Mouse (Mus musculus) limb, embryonic 14.5 days (tissue): ENCODE measurements around the gene Clec4d. TPM values are rescaled to one million over a fixed set of nuclear protein-coding genes. Genes with fewer than 3 reads are reported as not detected.

Experiments used
- ATAC-seq: fragments of 200-750 bp; cut with Nextera tagmentation; 2 replicates; pipeline ENCODE4 v1.8.0; 2017; ENCODE audit warnings: low read depth, moderate number of reproducible peaks, moderate TSS enrichment; ENCODE audit not compliant: low FRiP score
- DNase-seq: peaks from one replicate; pipeline ENCODE4 v3.0.0-alpha.2; 2015; ENCODE audit warnings: low spot score
- H3K27ac ChIP-seq: fragments of 300-500 bp; sonication (generic); replicated peaks from 2 replicates; pipeline ENCODE4 v1.5.1; 2014; ENCODE audit warnings: low read depth, mild to moderate bottlenecking, low read length, moderate library complexity, mixed read lengths
- H3K27me3 ChIP-seq: fragments of 300-500 bp; sonication (generic); 2 replicates; pipeline ENCODE4 v1.6.1; 2014; ENCODE audit warnings: low read length, mixed read lengths; ENCODE audit not compliant: control insufficient read depth, insufficient read depth
- H3K36me3 ChIP-seq: fragments of 300-500 bp; sonication (generic); 2 replicates; pipeline ENCODE4 v1.6.1; 2014; ENCODE audit warnings: mild to moderate bottlenecking, low read length, moderate library complexity, mixed read lengths; ENCODE audit not compliant: control insufficient read depth, insufficient read depth
- H3K4me1 ChIP-seq: fragments of 300-500 bp; sonication (generic); 2 replicates; pipeline ENCODE4 v1.6.1; 2014; ENCODE audit warnings: antibody characterized with exemption, low read length, mixed read lengths; ENCODE audit not compliant: control insufficient read depth, insufficient read depth
- H3K4me2 ChIP-seq: fragments of 300-500 bp; sonication (generic); replicated peaks from 2 replicates; pipeline ENCODE4 v1.6.1; 2014; ENCODE audit warnings: low read depth, mild to moderate bottlenecking, low read length, moderate library complexity; ENCODE audit not compliant: severe bottlenecking
- H3K4me3 ChIP-seq: fragments of 300-500 bp; sonication (generic); replicated peaks from 2 replicates; pipeline ENCODE4 v1.5.1; 2014; ENCODE audit warnings: low read length
- H3K9ac ChIP-seq: fragments of 300-500 bp; sonication (generic); 2 replicates; pipeline ENCODE4 v1.6.1; 2014; ENCODE audit warnings: mild to moderate bottlenecking, low read depth, low read length, moderate library complexity; ENCODE audit not compliant: severe bottlenecking
- H3K9me3 ChIP-seq: fragments of 300-500 bp; sonication (generic); 2 replicates; pipeline ENCODE4 v1.6.1; 2016; ENCODE audit warnings: low read length; ENCODE audit not compliant: control insufficient read depth
- POLR2A ChIP-seq: fragments of 200-500 bp; IDR thresholded peaks from 2 replicates; pipeline ENCODE4 v1.8.0; 2012; ENCODE audit warnings: inconsistent platforms, mild to moderate bottlenecking, moderate library complexity, borderline replicate concordance; ENCODE audit not compliant: insufficient read depth, insufficient read length; ENCODE audit errors: extremely low read depth
- WGBS: fragments of 180-500 bp; shearing (Covaris S2); extraction: QIAGEN DNeasy Blood & Tissue Kit; methylation state at CpG from one replicate; pipeline ENCODE4 v1.1.7; 2014; 5-methylcytosine and 5-hydroxymethylcytosine counted together
- polyA plus RNA-seq, 2 experiments: library from polyadenylated mRNA; depleted of rRNA in 1 of 2; stranded (reverse) in 1 of 2; unstranded in 1 of 2; fragments of >200 nt; fragmentation: Nextera tagmentation in 1 of 2; extraction: Ambion mirVana in 1 of 2; gene quantifications; 2 replicates each; pipeline versions ENCODE4 v1.2.1 to v1.2.3; 2012 to 2014

Gene Clec4d
- polyA plus RNA-seq, 2 experiments: 0.33 to 0.38 TPM

GRCm38 (mm10) chr6:123264194-123264593, 2.3 kb downstream of the Clec4d start:
- ATAC-seq (no peak), DNase-seq (no peak)
- no peak for TF ChIP-seq POLR2A
- Histone ChIP-seq H3K9ac (no peak overlapping the region), H3K4me2 (no peak overlapping the region), H3K27me3 (no peaks in the 10 kb centered on the region), H3K4me3 (no peak overlapping the region), H3K4me1 (no peaks in the 10 kb centered on the region), H3K27ac (no peak overlapping the region), H3K36me3 (no peaks in the 10 kb centered on the region), H3K9me3 (no peaks in the 10 kb centered on the region)
- WGBS: 94% methylated on average over 3 of the region's 3 CpGs

- no peak overlapping the region for H3K4me2 ChIP-seq
- 89% methylated on average over 4 of the region's 4 CpGs for WGBS
- no peak overlapping the region for H3K9ac ChIP-seq
Observed at GRCm38 (mm10) chr6:123265809-123266208, 3.9 kb downstream of the Clec4d start.

GRCm38 (mm10) chr6:123266945-123267344, 5.0 kb downstream of the Clec4d start:
- TF ChIP-seq POLR2A: no peak
- Histone ChIP-seq H3K4me2 (no peak overlapping the region), H3K27ac (no peak overlapping the region), H3K36me3 (no peaks in the 10 kb centered on the region), H3K9ac (no peak overlapping the region), H3K4me1 (no peaks in the 10 kb centered on the region), H3K4me3 (no peak overlapping the region), H3K27me3 (no peaks in the 10 kb centered on the region), H3K9me3 (0 out of 2 replicates have a peak, but pooled peaks cover 3% of the 10 kb centered on the region)
- no peak for DNase-seq
- no peak for ATAC-seq
- WGBS: 84% methylated on average over 5 of the region's 5 CpGs

More at GRCm38 (mm10) chr6:123265809-123266208, 3.9 kb downstream of the Clec4d start:
- H3K4me1 ChIP-seq: no peaks in the 10 kb centered on the region
- TF ChIP-seq POLR2A: no peak
- no peak for ATAC-seq
- DNase-seq: no peak
- no peaks in the 10 kb centered on the region for H3K27me3 ChIP-seq
- no peak overlapping the region for H3K4me3 ChIP-seq
- no peaks in the 10 kb centered on the region for H3K36me3 ChIP-seq
- 0 out of 2 replicates have a peak, but pooled peaks cover 3% of the 10 kb centered on the region for H3K9me3 ChIP-seq
- H3K27ac ChIP-seq: no peak overlapping the region

GRCm38 (mm10) chr6:123279443-123279842, 17.5 kb downstream of the Clec4d start:
- H3K36me3 ChIP-seq: no peaks in the 10 kb centered on the region
- no peaks in the 10 kb centered on the region for H3K9me3 ChIP-seq
- no peak for TF ChIP-seq POLR2A
- H3K4me2 ChIP-seq: no peak overlapping the region
- DNase-seq (no peak), ATAC-seq (no peak)
- no peaks in the 10 kb centered on the region for H3K27me3 ChIP-seq
- H3K4me3 ChIP-seq: no peak overlapping the region
- H3K9ac ChIP-seq: no peak overlapping the region
- H3K27ac ChIP-seq: no peak overlapping the region
- H3K4me1 ChIP-seq: no peaks in the 10 kb centered on the region
- 81% methylated on average over 2 of the region's 2 CpGs for WGBS

GRCm38 (mm10) chr6:123286311-123286710, 24.4 kb downstream of the Clec4d start:
- no peak for ATAC-seq
- 77% methylated on average over 2 of the region's 2 CpGs for WGBS
- H3K27me3 ChIP-seq: no peaks in the 10 kb centered on the region

GRCm38 (mm10) chr6:123288931-123289330, 27.0 kb downstream of the Clec4d start:
- Histone ChIP-seq H3K4me2 (no peak overlapping the region), H3K9ac (no peak overlapping the region), H3K4me1 (no peaks in the 10 kb centered on the region), H3K36me3 (no peaks in the 10 kb centered on the region), H3K9me3 (no peaks in the 10 kb centered on the region), H3K27me3 (no peaks in the 10 kb centered on the region), H3K4me3 (no peak overlapping the region), H3K27ac (no peak overlapping the region)
- ATAC-seq (no peak), DNase-seq (no peak)
- WGBS: 86% methylated on average over 10 of the region's 10 CpGs
- TF ChIP-seq POLR2A: no peak

More at GRCm38 (mm10) chr6:123286311-123286710, 24.4 kb downstream of the Clec4d start:
- no peak for DNase-seq
- TF ChIP-seq POLR2A: no peak
- no peak overlapping the region for H3K9ac ChIP-seq
- H3K36me3 ChIP-seq: no peaks in the 10 kb centered on the region
- no peaks in the 10 kb centered on the region for H3K4me1 ChIP-seq
- no peak overlapping the region for H3K4me3 ChIP-seq
- H3K27ac ChIP-seq: no peak overlapping the region
- no peaks in the 10 kb centered on the region for H3K9me3 ChIP-seq
- H3K4me2 ChIP-seq: no peak overlapping the region
